In genomic region chr12:30890067-30890466, GRCm38 (mm10) we compare ENCODE assay signal across 8 mouse cellular contexts. TPM values are rescaled to one million over a fixed set of nuclear protein-coding genes. Genes with fewer than 3 reads are reported as not detected.
DNase-seq lines count a peak whose midpoint lies in the region; ATAC-seq and TF ChIP-seq lines count a peak whose summit lies in the region.

No protein-coding gene starts in this region.

- peak; percentile 35; the same call in 1 of the 2 replicates for ATAC-seq in kidney, embryonic 16.5 days (ENCODE audit: low FRiP score, low TSS enrichment)
- no peak for ATAC-seq in limb, embryonic 14.5 days (ENCODE audit: low FRiP score, low read depth)
- peak; percentile 74; the same call in 1 of the 2 replicates for ATAC-seq in midbrain, postnatal 0 days (ENCODE audit: low FRiP score)

- intact Hi-C loops in gastrocnemius, adult 2 months (cut with DNase I), result loop anchor here (1.0 kb wide), 1 partner anchor 293 kb away; no protein-coding TSS in a partner anchor

- H3K4me3 ChIP-seq in gastrocnemius, adult 2 months, result no peak overlapping the region
- H3K4me3 ChIP-seq in kidney, embryonic 16.5 days (ENCODE audit: low read length), result no peak overlapping the region
- H3K4me3 ChIP-seq in limb, embryonic 14.5 days (replicated peaks; ENCODE audit: low read length), result no peak overlapping the region
- H3K4me3 ChIP-seq in midbrain, postnatal 0 days (ENCODE audit: low read depth, low read length), result no peak overlapping the region

- H3K9ac ChIP-seq in kidney, embryonic 16.5 days (replicated peaks; ENCODE audit: low read length), result no peak overlapping the region
- H3K9ac ChIP-seq in limb, embryonic 14.5 days (ENCODE audit: low read depth, low read length, severe bottlenecking), result no peak overlapping the region
- no peak overlapping the region for H3K9ac ChIP-seq in midbrain, postnatal 0 days (replicated peaks; ENCODE audit: low read length, poor library complexity, severe bottlenecking)

- peaks cover 18% of the 10 kb centered on the region for H3K27me3 ChIP-seq in kidney, embryonic 16.5 days (ENCODE audit: insufficient read depth, low read length)
- peaks cover 12% of the 10 kb centered on the region for H3K27me3 ChIP-seq in limb, embryonic 14.5 days (ENCODE audit: control insufficient read depth, insufficient read depth, low read length)
- H3K27me3 ChIP-seq in midbrain, postnatal 0 days (ENCODE audit: insufficient read depth, low read length), result peaks cover 11% of the 10 kb centered on the region

- H3K27ac ChIP-seq in gastrocnemius, adult 2 months, result no peak overlapping the region
- H3K27ac ChIP-seq in kidney, embryonic 16.5 days (ENCODE audit: low read length), result no peak overlapping the region
- no peak overlapping the region for H3K27ac ChIP-seq in limb, embryonic 14.5 days (replicated peaks; ENCODE audit: low read depth, low read length)
- H3K27ac ChIP-seq in midbrain, postnatal 0 days (ENCODE audit: low read depth, low read length), result no peak overlapping the region

- no peaks in the 10 kb centered on the region; the same call in 1 of the 2 replicates for H3K36me3 ChIP-seq in kidney, embryonic 16.5 days (ENCODE audit: insufficient read depth, low read length)
- H3K36me3 ChIP-seq in limb, embryonic 14.5 days (ENCODE audit: control insufficient read depth, insufficient read depth, low read length), result peaks cover 12% of the 10 kb centered on the region
- H3K36me3 ChIP-seq in midbrain, postnatal 0 days (ENCODE audit: insufficient read depth, low read length), result peaks cover 6% of the 10 kb centered on the region

- DNase-seq in CD4-positive helper T cell, adult 2 months (ENCODE audit: low read depth, low spot score), result peak; percentile 15
- DNase-seq in MN1 (ENCODE audit: low spot score), result peak; percentile 45
- peak; percentile 66 to 82 for DNase-seq in cerebellum, postnatal 25 days
- peak; percentile 45 for DNase-seq in gastrocnemius, adult 2 months
- DNase-seq in limb, embryonic 14.5 days (ENCODE audit: low spot score), result peak; percentile 86
- peak; percentile 87 for DNase-seq in midbrain, postnatal 0 days (ENCODE audit: low spot score)
- DNase-seq in c-Kit-positive CD71-positive TER-119-positive erythroid progenitor cells, embryonic 14.5 days (ENCODE audit: low spot score), result no peak

- WGBS in kidney, embryonic 16.5 days, result 35% methylated on average over 5 of the region's 5 CpGs
- WGBS in limb, embryonic 14.5 days, result 35% methylated on average over 5 of the region's 5 CpGs
- 34% methylated on average over 5 of the region's 5 CpGs for WGBS in midbrain, postnatal 0 days

- H3K4me1 ChIP-seq in kidney, embryonic 16.5 days (ENCODE audit: insufficient read depth, low read length), result no peaks in the 10 kb centered on the region
- no peaks in the 10 kb centered on the region for H3K4me1 ChIP-seq in limb, embryonic 14.5 days (ENCODE audit: control insufficient read depth, insufficient read depth, low read length)
- no peaks in the 10 kb centered on the region for H3K4me1 ChIP-seq in midbrain, postnatal 0 days (ENCODE audit: insufficient read depth, low read length)

- peak; percentile 73 for TF ChIP-seq CTCF in gastrocnemius, adult 2 months (IDR thresholded peaks at IDR 0.05)
- TF ChIP-seq CTCF in midbrain, postnatal 0 days (IDR thresholded peaks at IDR 0.05), result peak; percentile 98

- TF ChIP-seq POLR2A in limb, embryonic 14.5 days (IDR thresholded peaks at IDR 0.05; ENCODE audit: borderline replicate concordance, extremely low read depth, insufficient read depth, insufficient read length), result no peak

- no peak overlapping the region for H3K4me2 ChIP-seq in kidney, embryonic 16.5 days (replicated peaks; ENCODE audit: low read depth, low read length)
- H3K4me2 ChIP-seq in limb, embryonic 14.5 days (replicated peaks; ENCODE audit: low read depth, low read length, severe bottlenecking), result no peak overlapping the region
- no peak overlapping the region for H3K4me2 ChIP-seq in midbrain, postnatal 0 days (ENCODE audit: low read depth, low read length, poor library complexity, severe bottlenecking)

- no peaks in the 10 kb centered on the region for H3K9me3 ChIP-seq in kidney, embryonic 16.5 days (ENCODE audit: low read length)
- H3K9me3 ChIP-seq in limb, embryonic 14.5 days (ENCODE audit: control insufficient read depth, low read length), result no peaks in the 10 kb centered on the region
- H3K9me3 ChIP-seq in midbrain, postnatal 0 days (ENCODE audit: low read length), result no peaks in the 10 kb centered on the region

RNA-seq across cellular contexts. Expression of gene Alkal2, which starts 5.9 kb away (rescaled TPM):
- 1 to 10 TPM in 1 of 2 experiments, under 1 TPM in 1; 0.59 to 1.6 TPM for total RNA-seq in gastrocnemius, adult 2 months (2021)
- polyA plus RNA-seq in kidney, embryonic 16.5 days (2015; fragmentation: Nextera tagmentation; extraction: Ambion mirVana), result 0.31 and 0.36 TPM in 2 replicates
- polyA plus RNA-seq in limb, embryonic 14.5 days (2012; rRNA removed), result 2.1 and 2.4 TPM in 2 replicates
- polyA plus RNA-seq in limb, embryonic 14.5 days (2014; fragmentation: Nextera tagmentation; extraction: Ambion mirVana), result 2.0 and 2.1 TPM in 2 replicates
- total RNA-seq in midbrain, postnatal 0 days (2014; rRNA removed), result 0.33 and 2.5 TPM in 2 replicates
- 0.41 and 0.43 TPM in 2 replicates for polyA plus RNA-seq in midbrain, postnatal 0 days (2015; fragmentation: Nextera tagmentation; extraction: Ambion mirVana)

RNA-seq across cellular contexts. Expression of gene Acp1, which starts 21.3 kb away (rescaled TPM):
- 10 to 100 TPM; 34.8 to 37.6 TPM for total RNA-seq in gastrocnemius, adult 2 months (2021)
- 158 and 174 TPM in 2 replicates for polyA plus RNA-seq in kidney, embryonic 16.5 days (2015; fragmentation: Nextera tagmentation; extraction: Ambion mirVana)
- polyA plus RNA-seq in limb, embryonic 14.5 days (2012; rRNA removed), result 20.5 and 27.3 TPM in 2 replicates
- 158 and 169 TPM in 2 replicates for polyA plus RNA-seq in limb, embryonic 14.5 days (2014; fragmentation: Nextera tagmentation; extraction: Ambion mirVana)
- 24.3 and 38.3 TPM in 2 replicates for total RNA-seq in midbrain, postnatal 0 days (2014; rRNA removed)
- polyA plus RNA-seq in midbrain, postnatal 0 days (2015; fragmentation: Nextera tagmentation; extraction: Ambion mirVana), result 106 and 113 TPM in 2 replicates

RNA-seq across cellular contexts. Expression of gene Sh3yl1, which starts 21.4 kb away (rescaled TPM):
- total RNA-seq in gastrocnemius, adult 2 months (2021), result under 1 TPM; 0.84 to 0.89 TPM
- 28.4 and 31.5 TPM in 2 replicates for polyA plus RNA-seq in kidney, embryonic 16.5 days (2015; fragmentation: Nextera tagmentation; extraction: Ambion mirVana)
- polyA plus RNA-seq in limb, embryonic 14.5 days (2012; rRNA removed), result 6.5 and 7.4 TPM in 2 replicates
- 11.3 and 13.1 TPM in 2 replicates for polyA plus RNA-seq in limb, embryonic 14.5 days (2014; fragmentation: Nextera tagmentation; extraction: Ambion mirVana)
- total RNA-seq in midbrain, postnatal 0 days (2014; rRNA removed), result 20.3 and 20.4 TPM in 2 replicates
- 52.6 and 52.9 TPM in 2 replicates for polyA plus RNA-seq in midbrain, postnatal 0 days (2015; fragmentation: Nextera tagmentation; extraction: Ambion mirVana)
